Mouse (Mus musculus) right cerebral cortex, postnatal 14 days (tissue): ENCODE data around the gene Trp53bp1.

Experiments
- DNase-seq: peaks from one replicate; pipeline ENCODE4 v3.0.0; 2022

The Trp53bp1 gene

DNA sequence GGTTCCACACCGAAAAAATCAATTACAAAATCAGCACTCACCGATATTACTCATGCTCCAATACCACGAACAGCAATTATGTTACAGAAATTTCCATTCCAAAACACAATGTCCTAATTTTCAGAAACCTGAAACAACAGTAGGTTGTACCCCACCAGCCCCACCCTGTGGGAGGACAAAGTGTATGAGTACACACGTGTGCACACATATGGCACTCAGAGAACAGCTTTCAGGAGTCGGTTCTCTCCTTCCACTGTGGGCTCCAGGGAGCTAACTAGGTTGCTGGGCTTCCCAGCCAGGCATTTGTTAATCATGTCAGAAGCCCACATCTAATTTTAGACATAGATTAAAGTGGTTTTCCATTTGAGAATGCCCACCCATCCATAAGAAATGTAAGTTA lies 27.1 kb downstream of the Trp53bp1 start:
- no peak for DNase-seq

DNA sequence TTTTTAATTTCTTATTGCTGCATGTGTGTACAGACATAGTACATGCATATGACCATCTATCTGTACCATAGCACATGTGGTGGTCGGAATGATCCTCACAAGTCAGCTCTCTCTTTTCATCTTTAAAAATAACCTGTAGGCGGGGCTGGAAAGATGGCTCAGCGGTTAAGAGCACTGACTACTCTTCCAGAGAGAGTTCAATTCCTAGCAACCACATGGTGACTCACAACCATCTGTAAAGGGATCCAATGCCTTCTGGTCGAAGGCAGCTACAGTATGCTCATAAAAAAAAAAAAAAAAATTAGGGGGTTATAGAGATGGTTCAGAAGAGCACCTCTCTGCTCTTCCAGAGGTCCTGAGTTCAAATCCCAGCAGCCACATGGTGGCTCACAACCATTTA lies 31.8 kb downstream of the Trp53bp1 start:
- no peak for DNase-seq

DNA sequence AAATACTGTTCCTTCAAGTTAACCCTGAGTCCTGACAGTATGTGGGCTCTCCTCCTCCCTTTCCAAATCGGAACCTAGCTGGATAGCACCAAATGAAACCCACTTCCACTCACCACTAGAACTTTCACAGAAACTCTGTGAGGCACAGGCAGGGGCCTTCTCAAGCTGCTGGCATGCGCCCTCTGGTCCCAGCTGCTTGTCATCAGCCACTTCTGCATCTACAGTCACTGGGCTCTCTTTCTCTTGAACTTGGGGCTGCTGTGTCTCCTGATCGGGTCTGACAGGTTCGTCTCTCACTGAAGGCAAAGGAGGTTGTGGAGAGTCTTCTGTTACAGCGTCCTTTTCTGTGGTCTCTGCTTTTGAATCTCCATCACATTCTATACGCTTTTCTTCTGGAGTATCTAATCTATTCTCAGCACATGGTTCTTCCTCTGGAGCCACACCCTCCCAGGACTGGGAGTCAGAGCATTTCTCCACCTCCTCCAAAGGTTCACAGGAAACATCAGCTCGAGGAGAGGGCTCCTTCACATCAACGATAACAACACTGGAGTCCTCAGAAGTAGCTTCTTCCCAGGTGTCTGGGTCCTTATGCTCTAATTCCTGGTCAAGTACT lies 35.6 kb downstream of the Trp53bp1 start:
- DNase-seq = no peak

DNA sequence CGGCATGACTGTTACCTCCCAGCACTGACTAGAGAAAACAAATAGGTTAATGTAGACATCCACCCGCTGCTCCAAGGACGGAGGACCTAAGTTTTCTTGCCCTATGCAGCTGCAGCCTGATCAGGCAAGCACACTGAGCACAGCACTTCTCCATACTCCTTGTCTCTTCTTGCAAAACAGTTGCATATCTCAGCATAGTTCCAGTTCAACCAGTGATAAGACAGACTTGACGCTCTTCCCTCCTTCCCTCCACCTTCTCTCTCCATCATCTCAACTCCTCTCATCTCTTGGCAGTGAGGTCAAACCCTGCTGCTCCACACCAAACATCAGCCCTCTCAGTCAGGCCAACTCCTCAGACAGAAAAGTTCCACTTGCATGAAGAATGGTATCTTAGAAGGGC lies 43.1 kb downstream of the Trp53bp1 start:
- DNase-seq = no peak

DNA sequence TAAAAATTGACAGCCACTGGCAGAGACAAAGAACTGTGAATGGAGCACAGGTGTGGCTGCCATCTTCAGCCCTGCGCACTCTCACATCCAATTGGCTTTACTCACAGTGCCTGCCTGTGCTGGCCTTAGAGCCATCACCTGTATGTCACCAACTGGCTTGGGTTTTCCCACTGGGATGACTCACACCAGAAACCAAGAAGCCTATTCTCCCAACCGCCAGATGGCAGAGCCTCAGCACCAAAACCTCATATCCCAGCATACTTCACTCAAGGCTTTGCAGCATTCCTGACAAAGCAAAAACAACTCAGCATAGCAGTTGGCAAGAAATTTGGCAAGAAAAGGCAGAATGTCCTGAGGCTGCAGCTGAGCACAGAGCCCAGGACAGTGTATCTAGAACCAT lies 48.2 kb downstream of the Trp53bp1 start:
- DNase-seq = no peak

DNA sequence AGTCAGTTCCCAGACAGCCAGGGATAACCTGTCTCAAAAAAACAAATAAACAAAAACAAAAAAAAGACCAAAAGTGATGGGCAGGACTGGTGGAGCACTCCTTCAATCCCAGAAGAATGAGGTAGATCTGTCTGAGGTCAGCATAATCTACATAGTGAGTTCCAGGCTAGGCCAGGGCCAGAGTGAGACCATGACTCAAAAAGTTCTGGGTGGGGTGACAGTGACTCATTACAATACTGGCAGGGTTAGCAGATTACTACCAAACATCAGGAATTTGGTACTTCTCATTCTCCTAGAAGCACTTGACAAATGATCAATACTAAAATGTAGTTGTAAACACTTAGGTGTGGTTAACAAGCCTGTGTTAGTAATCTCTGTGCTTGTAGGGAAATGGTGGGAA lies 51.2 kb downstream of the Trp53bp1 start:
- no peak for DNase-seq

DNA sequence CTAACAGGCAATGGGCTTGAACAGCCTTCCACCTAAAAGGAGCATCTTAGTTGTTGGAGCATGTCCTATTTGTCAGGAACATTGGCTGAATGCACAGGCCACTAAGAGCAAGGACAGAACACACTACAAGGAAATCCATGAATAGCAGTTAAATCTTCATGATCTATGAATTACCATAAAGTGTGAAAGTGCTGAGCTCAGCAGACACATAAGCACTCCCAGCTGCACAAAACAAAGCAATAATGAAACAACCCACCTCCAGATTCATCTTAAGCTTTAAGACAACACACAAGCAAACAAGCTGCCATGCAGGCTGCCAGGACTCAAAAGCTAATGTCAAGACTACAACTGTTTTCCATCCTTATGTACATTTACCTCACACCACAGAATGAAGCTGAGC lies 52.0 kb downstream of the Trp53bp1 start:
- DNase-seq = no peak

DNA sequence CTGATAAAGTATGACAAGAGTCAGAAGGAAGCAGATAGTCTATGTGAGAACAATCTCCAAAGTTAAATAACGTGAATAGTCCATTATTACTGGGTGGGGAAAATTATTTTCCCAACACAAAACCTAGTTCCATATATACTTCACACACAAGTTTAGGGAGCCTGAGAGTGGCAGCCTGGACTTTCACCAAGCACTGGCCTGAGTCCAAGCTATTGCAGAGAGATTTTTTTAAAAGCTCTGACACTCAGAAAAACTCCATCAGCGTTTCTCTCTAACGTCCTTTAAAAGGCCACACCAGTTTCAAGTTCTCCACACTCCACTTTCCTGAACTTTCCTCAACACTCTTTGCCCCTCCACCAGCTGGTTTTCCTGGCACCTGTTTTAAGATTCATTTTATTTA lies 56.7 kb downstream of the Trp53bp1 start:
- no peak for DNase-seq

DNA sequence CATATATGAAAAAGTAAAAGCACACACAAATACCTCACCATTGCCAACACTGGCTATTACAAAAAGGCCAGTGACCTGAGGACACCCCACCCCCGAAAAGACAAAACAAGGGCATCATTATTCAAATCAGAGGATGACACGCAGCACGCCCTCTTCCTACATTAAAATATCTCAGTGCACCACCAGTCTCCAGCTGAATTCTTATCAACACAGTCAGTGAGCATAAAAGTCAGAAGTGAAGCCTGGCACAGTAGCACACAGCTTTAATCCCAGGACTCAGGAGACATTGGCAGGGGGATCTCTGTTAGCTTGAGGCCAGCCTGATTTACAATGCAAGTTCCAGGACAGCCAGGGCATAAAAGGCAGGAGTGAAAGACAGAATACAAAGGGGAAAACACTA lies 64.7 kb downstream of the Trp53bp1 start:
- no peak for DNase-seq

DNA sequence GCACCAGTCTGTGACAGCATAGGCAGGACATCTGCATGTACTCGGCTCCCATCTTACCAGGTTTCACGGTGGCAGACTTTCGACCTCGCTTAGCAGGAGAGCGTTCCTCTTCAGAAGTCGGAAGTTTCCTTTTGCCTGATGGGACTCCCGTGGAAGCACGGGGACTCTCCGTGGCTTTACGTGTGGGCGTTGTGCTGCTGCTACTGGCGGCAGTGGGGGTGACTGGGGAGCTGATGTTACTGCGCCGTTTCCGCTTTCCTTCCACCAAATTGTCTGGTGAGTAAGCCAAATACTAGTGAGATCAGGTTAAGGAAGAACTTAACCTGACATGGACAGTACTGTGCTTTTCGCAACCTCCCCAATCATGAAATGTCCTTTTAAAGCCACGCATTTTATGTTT lies 66.9 kb downstream of the Trp53bp1 start:
- no peak for DNase-seq

DNA sequence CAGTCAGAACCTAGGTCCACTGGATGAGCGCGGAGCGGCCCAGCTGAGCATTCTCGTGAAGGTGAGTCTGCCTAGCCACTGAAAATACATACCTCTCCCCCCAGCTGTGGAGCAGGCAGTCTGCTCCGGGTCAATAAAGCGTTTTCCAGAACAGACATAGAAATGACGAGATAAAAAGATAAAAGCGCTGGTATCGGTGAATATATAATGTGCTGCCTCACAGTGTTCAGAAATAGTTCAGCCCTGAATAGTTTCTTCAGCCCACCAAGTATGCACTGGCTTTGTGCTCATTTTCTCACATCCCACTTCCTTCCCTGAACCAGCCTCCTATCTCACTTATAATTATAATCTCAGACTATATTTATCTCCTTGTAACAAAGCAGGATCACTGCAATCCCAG lies 75.7 kb downstream of the Trp53bp1 start:
- no peak for DNase-seq

DNA sequence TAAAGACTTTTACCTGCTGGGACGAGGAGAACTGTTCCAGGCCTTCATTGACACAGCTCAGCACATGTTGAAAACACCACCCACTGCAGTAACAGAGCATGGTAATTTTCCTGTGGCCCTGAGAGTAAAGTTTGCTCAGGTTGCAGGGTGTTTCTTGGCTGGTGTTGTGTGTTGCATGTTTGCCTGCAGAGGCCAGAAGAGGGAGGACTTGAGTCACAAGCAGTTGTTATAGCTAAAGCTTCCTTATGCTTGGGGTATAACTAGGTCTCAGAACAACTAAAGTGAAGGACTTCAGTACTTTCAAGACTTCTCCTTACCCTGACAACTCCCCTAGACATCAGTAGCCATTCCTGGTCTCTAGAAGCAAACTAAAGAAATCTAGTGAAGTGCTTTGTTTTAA lies 82.7 kb downstream of the Trp53bp1 start:
- DNase-seq = no peak

DNA sequence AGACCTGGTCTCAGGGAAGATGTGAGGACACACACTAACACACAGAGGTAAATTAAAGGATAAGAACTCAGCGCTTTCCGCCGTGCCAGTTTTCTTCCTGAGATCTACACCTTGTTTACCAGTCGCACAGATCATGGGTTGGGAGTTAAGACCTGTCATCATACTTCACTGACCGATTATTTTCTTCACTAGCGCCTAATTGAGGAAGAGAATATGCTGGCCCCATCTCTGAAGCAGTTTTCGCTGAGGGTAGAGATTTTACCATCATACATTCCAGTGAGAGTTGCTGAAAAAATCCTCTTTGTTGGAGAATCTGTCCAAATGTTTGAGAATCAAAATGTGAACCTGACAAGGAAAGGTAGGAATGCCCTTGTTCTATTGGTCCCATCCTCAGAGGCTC lies 87.1 kb downstream of the Trp53bp1 start:
- no peak for DNase-seq

DNA sequence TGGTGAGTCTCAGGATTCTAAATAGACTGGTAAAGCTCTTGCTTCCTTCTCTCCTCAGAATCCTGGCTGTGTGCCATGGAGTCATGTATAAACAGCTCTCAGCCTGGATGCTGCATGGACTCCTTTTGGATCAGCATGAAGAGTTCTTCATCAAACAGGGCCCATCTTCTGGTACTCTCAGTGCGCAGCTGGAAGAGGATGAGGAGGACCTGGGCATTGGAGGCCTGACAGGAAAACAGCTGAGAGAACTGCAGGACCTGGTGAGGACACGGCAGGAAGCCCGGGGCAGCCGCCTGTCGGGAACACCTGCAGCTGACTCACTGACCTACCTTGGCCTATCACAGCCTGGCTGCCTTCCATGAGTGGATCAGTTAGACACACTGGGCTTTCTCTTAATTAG lies 87.8 kb downstream of the Trp53bp1 start:
- peak; percentile 34 for DNase-seq

DNA sequence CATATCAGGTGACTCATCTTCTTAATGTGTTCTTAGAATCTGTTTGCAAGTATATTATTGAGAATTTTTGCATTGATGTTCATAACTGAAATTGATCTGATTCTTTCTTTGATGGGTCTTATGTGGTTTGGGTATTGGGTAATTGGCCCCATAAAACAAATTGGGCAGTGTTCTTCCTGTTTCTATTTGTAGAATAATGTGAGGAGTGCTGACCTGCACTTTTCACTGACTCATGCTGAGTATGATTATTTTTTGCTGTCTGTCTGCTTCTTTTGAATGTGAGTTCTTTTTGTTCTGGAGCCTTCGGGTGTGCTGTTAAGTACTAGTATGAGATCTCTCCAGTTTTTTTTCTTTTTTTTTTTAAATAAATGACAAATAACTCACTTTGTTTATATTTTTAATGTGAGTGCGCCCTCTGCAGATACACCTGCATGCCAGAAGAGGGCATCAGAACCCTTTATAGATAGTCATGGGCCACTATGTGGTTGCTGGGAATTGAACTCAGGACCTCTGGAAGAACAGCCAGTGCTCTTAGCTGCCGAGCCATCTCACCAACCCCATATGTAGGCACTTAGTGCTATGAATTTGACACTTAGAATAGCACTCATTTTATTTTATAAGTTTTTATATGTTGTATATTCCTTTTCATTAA lies 92.3 kb downstream of the Trp53bp1 start:
- no peak for DNase-seq

DNA sequence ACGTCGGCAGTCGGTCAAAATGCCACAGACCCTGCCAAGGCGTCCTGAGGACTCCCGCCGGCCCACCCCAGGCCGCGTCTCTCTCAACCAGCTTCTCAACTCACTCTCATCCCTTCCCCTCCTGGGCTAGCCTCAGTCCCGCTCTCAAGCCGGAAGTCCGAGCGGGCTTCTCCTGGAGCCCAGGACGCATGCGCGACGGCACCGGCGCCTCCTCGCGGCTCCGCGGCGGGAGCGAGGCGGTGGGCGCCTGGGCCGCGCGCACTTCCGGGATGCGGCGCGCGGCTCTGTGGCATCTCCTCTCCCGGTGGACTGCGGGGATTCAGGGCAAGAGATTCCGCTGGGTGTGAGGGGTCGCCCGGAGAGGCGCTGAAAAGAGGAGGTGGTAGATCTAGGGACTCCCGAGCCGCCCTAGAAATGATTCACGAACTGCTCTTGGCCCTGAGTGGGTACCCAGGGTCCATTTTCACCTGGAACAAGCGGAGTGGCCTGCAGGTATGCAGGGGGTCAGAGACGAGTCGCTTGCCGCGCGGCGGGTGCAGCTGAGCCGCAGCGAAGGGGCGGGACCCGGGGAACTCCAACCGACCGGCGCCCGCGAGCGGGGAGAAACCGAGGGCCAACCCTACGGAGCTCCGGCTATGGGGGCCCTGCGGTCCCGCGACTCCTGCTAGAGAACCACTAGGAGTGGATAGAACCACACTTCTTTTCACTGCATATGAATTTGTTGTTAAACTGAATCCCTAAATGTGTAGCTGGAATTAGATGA lies 100.0 kb downstream of the Trp53bp1 start, which contains the start of gene Zscan29:
Zscan29 (minus strand) TSS at position 146 of the 763 bp plus-strand sequence.
- DNase-seq = peak; percentile 87

DNA sequence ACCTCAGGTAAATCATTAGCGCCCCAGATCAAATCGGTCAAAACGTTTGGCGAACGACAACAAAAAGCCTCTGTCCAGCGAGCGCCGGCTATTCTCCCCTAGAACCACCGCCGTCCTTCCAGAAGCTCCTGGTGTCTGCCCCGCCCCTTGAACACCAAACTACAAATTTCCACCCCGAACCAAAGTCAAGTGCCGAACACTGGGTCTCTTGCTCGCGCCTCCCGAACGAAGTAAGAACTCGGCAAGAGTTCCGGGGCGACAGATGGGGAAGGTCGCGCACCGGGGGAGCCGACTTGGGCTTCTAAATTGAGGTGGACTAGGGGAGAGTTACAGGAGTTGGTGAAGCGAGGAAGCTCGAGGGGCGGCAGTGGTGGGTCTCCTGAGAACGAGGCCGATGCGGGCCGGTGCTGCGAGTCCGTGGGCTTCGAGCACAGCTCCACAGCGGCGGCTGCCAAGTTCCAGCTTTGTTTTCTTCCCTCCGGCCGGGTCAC lies 100.7 kb downstream of the Trp53bp1 start, which contains the start of gene Tubgcp4:
Tubgcp4 (plus strand) TSS at position 174 of the 491 bp plus-strand sequence.
- DNase-seq = no peak

DNA sequence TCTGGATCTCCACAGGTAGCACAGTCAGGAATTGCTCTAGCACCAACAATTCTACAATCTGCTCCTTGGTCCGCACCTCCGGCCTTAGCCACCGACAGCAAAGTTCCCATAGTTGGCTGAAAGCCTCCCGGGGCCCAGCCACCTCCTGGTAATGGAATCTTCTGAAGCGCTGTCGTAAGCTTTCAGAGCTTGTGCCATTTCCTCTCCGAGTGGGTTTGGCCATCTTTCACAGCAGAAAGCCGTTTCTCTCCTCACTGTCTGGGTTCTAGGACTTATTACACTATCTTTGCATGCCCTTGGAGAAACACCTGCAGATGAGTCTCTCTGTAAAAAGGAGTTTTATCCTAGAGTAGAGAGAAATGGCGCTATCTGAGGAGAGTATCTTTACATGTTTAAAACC lies 101.3 kb downstream of the Trp53bp1 start:
- DNase-seq = no peak

DNA sequence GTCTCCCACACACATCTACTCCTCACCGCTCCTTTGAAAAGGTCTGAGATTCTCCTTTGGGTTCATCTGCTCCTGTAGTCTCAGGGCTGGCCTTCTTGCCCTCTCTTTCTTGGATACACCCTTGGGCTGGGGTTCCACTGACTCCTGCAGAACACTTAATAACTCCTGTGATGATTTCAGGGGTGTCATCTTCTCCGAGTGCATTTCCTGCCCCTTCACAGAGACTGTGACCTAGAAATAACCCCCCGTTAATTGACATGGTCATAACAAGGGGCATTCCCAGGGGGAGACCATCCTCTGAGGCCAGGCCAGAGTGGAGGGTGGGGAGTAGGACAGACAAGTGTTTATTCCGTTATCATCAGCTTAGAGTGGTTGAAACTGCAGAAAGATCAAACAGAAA lies 102.0 kb downstream of the Trp53bp1 start:
- no peak for DNase-seq

DNA sequence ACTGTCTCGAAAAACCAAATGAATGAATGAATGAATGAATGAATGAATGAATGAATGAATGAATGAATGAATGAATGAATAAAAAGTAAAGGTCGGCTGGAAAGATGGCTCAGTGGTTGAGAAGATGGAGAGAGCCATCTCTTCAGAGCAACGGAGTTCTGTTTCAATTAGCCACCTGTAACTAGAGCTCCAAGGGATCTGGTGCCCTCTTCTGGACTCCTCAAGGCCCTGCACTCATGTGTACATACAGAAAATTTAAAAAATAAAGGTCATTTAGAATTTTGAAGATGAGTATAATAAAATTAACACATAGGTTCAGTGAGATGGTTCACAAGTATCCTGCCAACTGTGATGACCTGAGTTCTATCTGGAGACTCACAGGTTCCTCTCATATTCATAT lies 118.1 kb downstream of the Trp53bp1 start:
- DNase-seq = no peak

DNA sequence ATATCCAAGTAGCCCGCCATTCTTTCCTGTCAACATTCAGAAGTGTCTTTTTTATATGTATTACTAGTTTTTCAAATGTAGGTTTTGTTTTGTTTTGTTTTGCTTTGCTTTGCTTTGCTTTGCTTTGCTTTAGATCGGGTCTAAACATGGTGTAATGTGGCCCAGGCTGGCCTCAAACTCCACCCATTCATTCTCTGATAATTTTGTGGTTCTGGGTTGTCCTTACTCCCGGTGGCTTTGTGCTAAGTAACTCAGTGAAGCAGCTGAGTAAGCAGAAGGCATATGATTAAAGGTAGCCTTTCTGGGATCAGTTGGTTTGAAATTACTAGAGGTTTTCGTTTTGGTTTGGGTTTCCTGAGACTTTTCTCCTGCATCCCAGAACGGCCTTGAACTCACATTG lies 121.5 kb downstream of the Trp53bp1 start:
- no peak for DNase-seq
